Mouse (Mus musculus): ENCODE data around the gene Hhipl1. TPM values are rescaled to one million over a fixed set of nuclear protein-coding genes. Genes with fewer than 3 reads are reported as not detected.

Gene Hhipl1
- polyA plus RNA-seq, 1 experiment: 0.42 TPM

- DNase-seq: peak; percentile 62
- Histone ChIP-seq H3K27ac (ENCODE audit: insufficient read depth, low read depth, low read length) (peak overlapping the region; percentile 47; the same call in 1 of the 2 replicates), H3K27me3 (replicated peaks; ENCODE audit: control insufficient read depth, insufficient read depth, low read length) (no peaks in the 10 kb centered on the region), H3K4me3 (ENCODE audit: insufficient read depth, low read depth, low read length) (no peak overlapping the region), H3K4me1 (ENCODE audit: control insufficient read depth, insufficient read depth, low read length) (peaks cover 36% of the 10 kb centered on the region), H3K36me3 (ENCODE audit: control insufficient read depth, insufficient read depth, low read length) (no peaks in the 10 kb centered on the region)
- no peak for TF ChIP-seq POLR2A (IDR thresholded peaks at IDR 0.05; ENCODE audit: low read depth, low read length)
- TF ChIP-seq CTCF (conservative IDR thresholded peaks at IDR 0.05; ENCODE audit: insufficient read depth, insufficient read length, low read depth, low read length): no peak
- 72% methylated on average over 7 of the region's 7 CpGs for WGBS
Measured at GRCm38 (mm10) chr12:108267653-108268052, 38.4 kb upstream of the Hhipl1 start.

GRCm38 (mm10) chr12:108268970-108269369, 37.1 kb upstream of the Hhipl1 start:
- H3K27ac ChIP-seq (ENCODE audit: insufficient read depth, low read depth, low read length): no peak overlapping the region

GRCm38 (mm10) chr12:108269699-108270098, 36.4 kb upstream of the Hhipl1 start:
- DNase-seq: no peak
- H3K36me3 ChIP-seq (ENCODE audit: control insufficient read depth, insufficient read depth, low read length): no peaks in the 10 kb centered on the region
- no peaks in the 10 kb centered on the region for H3K27me3 ChIP-seq (replicated peaks; ENCODE audit: control insufficient read depth, insufficient read depth, low read length)
- TF ChIP-seq CTCF (conservative IDR thresholded peaks at IDR 0.05; ENCODE audit: insufficient read depth, insufficient read length, low read depth, low read length): no peak
- TF ChIP-seq POLR2A (IDR thresholded peaks at IDR 0.05; ENCODE audit: low read depth, low read length): no peak
- peaks cover 39% of the 10 kb centered on the region for H3K4me1 ChIP-seq (ENCODE audit: control insufficient read depth, insufficient read depth, low read length)
- 58% methylated on average over 5 of the region's 5 CpGs for WGBS
- H3K27ac ChIP-seq (ENCODE audit: insufficient read depth, low read depth, low read length): no peak overlapping the region
- H3K4me3 ChIP-seq (ENCODE audit: insufficient read depth, low read depth, low read length): no peak overlapping the region

More at GRCm38 (mm10) chr12:108268970-108269369, 37.1 kb upstream of the Hhipl1 start:
- H3K4me1 ChIP-seq (ENCODE audit: control insufficient read depth, insufficient read depth, low read length): peaks cover 46% of the 10 kb centered on the region
- DNase-seq: no peak
- 88% methylated on average over 10 of the region's 10 CpGs for WGBS
- H3K36me3 ChIP-seq (ENCODE audit: control insufficient read depth, insufficient read depth, low read length): no peaks in the 10 kb centered on the region
- no peaks in the 10 kb centered on the region for H3K27me3 ChIP-seq (replicated peaks; ENCODE audit: control insufficient read depth, insufficient read depth, low read length)
- no peak overlapping the region for H3K4me3 ChIP-seq (ENCODE audit: insufficient read depth, low read depth, low read length)
- no peak for TF ChIP-seq POLR2A (IDR thresholded peaks at IDR 0.05; ENCODE audit: low read depth, low read length)
- no peak for TF ChIP-seq CTCF (conservative IDR thresholded peaks at IDR 0.05; ENCODE audit: insufficient read depth, insufficient read length, low read depth, low read length)

- Histone ChIP-seq H3K36me3 (ENCODE audit: control insufficient read depth, insufficient read depth, low read length) (no peaks in the 10 kb centered on the region), H3K27me3 (replicated peaks; ENCODE audit: control insufficient read depth, insufficient read depth, low read length) (no peaks in the 10 kb centered on the region), H3K27ac (ENCODE audit: insufficient read depth, low read depth, low read length) (no peak overlapping the region), H3K4me3 (ENCODE audit: insufficient read depth, low read depth, low read length) (no peak overlapping the region), H3K4me1 (ENCODE audit: control insufficient read depth, insufficient read depth, low read length) (peaks cover 38% of the 10 kb centered on the region)
- no peak for TF ChIP-seq CTCF (conservative IDR thresholded peaks at IDR 0.05; ENCODE audit: insufficient read depth, insufficient read length, low read depth, low read length)
- peak; percentile 70 for DNase-seq
- WGBS: 37% methylated on average over 13 of the region's 13 CpGs
Measured at GRCm38 (mm10) chr12:108270240-108270919, 35.7 kb upstream of the Hhipl1 start.

GRCm38 (mm10) chr12:108271351-108272142, 34.5 kb upstream of the Hhipl1 start:
- Histone ChIP-seq H3K36me3 (ENCODE audit: control insufficient read depth, insufficient read depth, low read length) (no peaks in the 10 kb centered on the region), H3K27me3 (replicated peaks; ENCODE audit: control insufficient read depth, insufficient read depth, low read length) (no peaks in the 10 kb centered on the region), H3K27ac (ENCODE audit: insufficient read depth, low read depth, low read length) (no peak overlapping the region), H3K4me3 (ENCODE audit: insufficient read depth, low read depth, low read length) (no peak overlapping the region), H3K4me1 (ENCODE audit: control insufficient read depth, insufficient read depth, low read length) (peaks cover 32% of the 10 kb centered on the region)
- no peak for DNase-seq
- WGBS: 76% methylated on average over 16 of the region's 16 CpGs
- TF ChIP-seq POLR2A (IDR thresholded peaks at IDR 0.05; ENCODE audit: low read depth, low read length) (no peak), CTCF (conservative IDR thresholded peaks at IDR 0.05; ENCODE audit: insufficient read depth, insufficient read length, low read depth, low read length) (no peak)

- Histone ChIP-seq H3K27me3 (replicated peaks; ENCODE audit: control insufficient read depth, insufficient read depth, low read length) (no peaks in the 10 kb centered on the region), H3K27ac (ENCODE audit: insufficient read depth, low read depth, low read length) (no peak overlapping the region), H3K4me3 (ENCODE audit: insufficient read depth, low read depth, low read length) (no peak overlapping the region), H3K4me1 (ENCODE audit: control insufficient read depth, insufficient read depth, low read length) (peaks cover 28% of the 10 kb centered on the region), H3K36me3 (ENCODE audit: control insufficient read depth, insufficient read depth, low read length) (no peaks in the 10 kb centered on the region)
- DNase-seq: no peak
- WGBS: 62% methylated on average over 7 of the region's 7 CpGs
- TF ChIP-seq CTCF (conservative IDR thresholded peaks at IDR 0.05; ENCODE audit: insufficient read depth, insufficient read length, low read depth, low read length) (no peak), POLR2A (IDR thresholded peaks at IDR 0.05; ENCODE audit: low read depth, low read length) (no peak)
Measured at GRCm38 (mm10) chr12:108272143-108272635, 33.9 kb upstream of the Hhipl1 start.

Data from kidney, adult 2 months (tissue).